In the genomic region with DNA sequence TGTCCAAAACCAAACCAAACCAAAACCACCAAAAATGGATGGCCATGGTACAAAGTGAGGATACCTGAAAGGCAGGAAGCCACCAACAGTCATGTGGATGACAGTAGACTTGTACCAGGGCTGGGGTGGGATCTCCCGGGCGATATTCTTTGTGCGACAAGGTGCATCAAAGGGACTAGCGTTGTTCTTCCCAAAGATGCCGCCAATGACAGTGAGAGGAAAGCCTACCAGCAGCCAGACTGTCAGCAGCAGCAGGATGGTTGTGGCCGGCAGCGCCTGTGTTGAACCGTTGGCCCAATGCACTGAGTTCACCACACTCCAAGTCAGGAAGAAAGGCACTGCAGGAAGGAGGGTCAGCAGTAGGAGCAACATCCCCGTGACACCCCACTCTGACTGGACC, we compare ENCODE assay signal across 24 mouse cellular contexts. TPM values are rescaled to one million over a fixed set of nuclear protein-coding genes. Genes with fewer than 3 reads are reported as not detected.
DNase-seq lines count a peak whose midpoint lies in the region; ATAC-seq and TF ChIP-seq lines count a peak whose summit lies in the region.
"Had no signal": no experiment of that assay in that cellular context is flagged by ENCODE, and none has a peak within 500 bp of the region (broad histone marks: within the 10 kb centered on the region; RNA-seq: fewer than 3 reads in every experiment).

A gene (minus strand): TSS at position 101 of the 400 bp plus-strand sequence.

- no peak for DNase-seq in testis, postnatal 14 days (ENCODE audit: low spot score)
- DNase-seq in left cerebral cortex, postnatal 10 days (ENCODE audit: extremely low spot score in 1 of 2, low spot score in 2 of 2), result no peak
- DNase-seq: adrenal gland, adult 8-10 months; adrenal gland, postnatal 14 days; adrenal gland, postnatal 36 days; cerebellum, adult 11 months; cerebellum, adult 18-20 months; cerebellum, adult 8-10 months; cerebellum, adult 9-11 months; cerebellum, postnatal 14 days; cerebellum, postnatal 36 days; embryo, embryonic 11 days; forebrain, postnatal 0 days had no signal

- H3K9me3 ChIP-seq in hindbrain, embryonic 13.5 days, result no peaks in the 10 kb centered on the region
- H3K9me3 ChIP-seq in hindbrain, embryonic 16.5 days (ENCODE audit: control insufficient read depth, low read length), result no peaks in the 10 kb centered on the region
- H3K9me3 ChIP-seq in ES-Bruce4 (replicated peaks; ENCODE audit: control insufficient read depth, insufficient read depth, low read length, poor library complexity, severe bottlenecking), result no peaks in the 10 kb centered on the region
- H3K9me3 ChIP-seq: embryonic facial prominence, embryonic 13.5 days; embryonic facial prominence, embryonic 15.5 days; forebrain, embryonic 15.5 days; G1E had no signal

- intact Hi-C loops in left cerebral cortex, postnatal 10 days (cut with DNase I), result no loop called here

- no peak within 1 kb of the TSS for H3K4me2 ChIP-seq in hindbrain, embryonic 13.5 days
- no peak within 1 kb of the TSS for H3K4me2 ChIP-seq in hindbrain, embryonic 16.5 days (ENCODE audit: low read length)
- H3K4me2 ChIP-seq: embryonic facial prominence, embryonic 15.5 days; forebrain, embryonic 15.5 days had no signal

- no peak for TF ChIP-seq POLR2A in testis, adult 2 months (IDR thresholded peaks at IDR 0.05; ENCODE audit: control insufficient read depth, low read depth, low read length)
- TF ChIP-seq POLR2A in ES-Bruce4 (IDR thresholded peaks at IDR 0.05; ENCODE audit: insufficient read depth, low read length), result no peak
- no peak for TF ChIP-seq POLR2A in embryonic fibroblast, embryonic 13.5 days (IDR thresholded peaks at IDR 0.05; ENCODE audit: low read depth, low read length)

- H3K9ac ChIP-seq in hindbrain, embryonic 13.5 days, result 0 out of 2 replicates have a peak within 1 kb of the TSS, but pooled peaks have one; percentile 24
- no peak within 1 kb of the TSS for H3K9ac ChIP-seq in hindbrain, embryonic 16.5 days (ENCODE audit: low read depth, low read length)
- no peak within 1 kb of the TSS for H3K9ac ChIP-seq in ES-Bruce4 (ENCODE audit: low read depth, poor library complexity, severe bottlenecking)
- H3K9ac ChIP-seq: embryonic facial prominence, embryonic 13.5 days; embryonic facial prominence, embryonic 15.5 days; forebrain, embryonic 15.5 days; forebrain, postnatal 0 days had no signal

- H3K27ac ChIP-seq in hindbrain, embryonic 13.5 days, result no peak within 1 kb of the TSS
- H3K27ac ChIP-seq in hindbrain, embryonic 16.5 days (ENCODE audit: low read depth, low read length), result no peak within 1 kb of the TSS
- no peak within 1 kb of the TSS for H3K27ac ChIP-seq in testis, adult 2 months (ENCODE audit: control insufficient read depth, insufficient read depth, low read depth, low read length)
- no peak within 1 kb of the TSS for H3K27ac ChIP-seq in ES-Bruce4 (ENCODE audit: insufficient read depth, low read length)
- H3K27ac ChIP-seq in embryonic fibroblast, embryonic 13.5 days (ENCODE audit: insufficient read depth, low read length), result no peak within 1 kb of the TSS
- H3K27ac ChIP-seq: embryonic facial prominence, embryonic 13.5 days; embryonic facial prominence, embryonic 15.5 days; forebrain, embryonic 15.5 days had no signal

- TF ChIP-seq CTCF in testis, adult 2 months (IDR thresholded peaks at IDR 0.05; ENCODE audit: control insufficient read depth, insufficient read depth, insufficient replicate concordance, low read depth, low read length), result no peak
- no peak for TF ChIP-seq CTCF in ES-Bruce4 (IDR thresholded peaks at IDR 0.05; ENCODE audit: low read depth, low read length)
- TF ChIP-seq CTCF in embryonic fibroblast, embryonic 13.5 days (IDR thresholded peaks at IDR 0.05; ENCODE audit: borderline replicate concordance, insufficient read depth, low read length), result no peak

- H3K27me3 ChIP-seq in hindbrain, embryonic 13.5 days, result no peaks in the 10 kb centered on the region
- H3K27me3 ChIP-seq in hindbrain, embryonic 16.5 days (replicated peaks; ENCODE audit: control insufficient read depth, insufficient read depth, low read length), result no peaks in the 10 kb centered on the region
- no peaks in the 10 kb centered on the region for H3K27me3 ChIP-seq in testis, adult 2 months (ENCODE audit: control insufficient read depth, insufficient read depth, low read length)
- no peaks in the 10 kb centered on the region for H3K27me3 ChIP-seq in ES-Bruce4 (ENCODE audit: control insufficient read depth, insufficient read depth, low read length, poor library complexity, severe bottlenecking)
- H3K27me3 ChIP-seq: embryonic facial prominence, embryonic 13.5 days; embryonic facial prominence, embryonic 15.5 days; forebrain, embryonic 15.5 days; Patski had no signal

- H3K36me3 ChIP-seq in hindbrain, embryonic 13.5 days, result peaks cover 68% of the 10 kb centered on the region
- peaks cover 27% of the 10 kb centered on the region for H3K36me3 ChIP-seq in hindbrain, embryonic 16.5 days (ENCODE audit: control insufficient read depth, insufficient read depth, low read length)
- peaks cover 5% of the 10 kb centered on the region for H3K36me3 ChIP-seq in testis, adult 2 months (ENCODE audit: control insufficient read depth, insufficient read depth, low read length)
- H3K36me3 ChIP-seq in ES-Bruce4 (ENCODE audit: control insufficient read depth, insufficient read depth, low read length, poor library complexity, severe bottlenecking), result peaks cover 11% of the 10 kb centered on the region

- TF ChIP-seq EP300 in ES-Bruce4 (IDR thresholded peaks at IDR 0.05; ENCODE audit: insufficient read depth, low read depth, low read length), result no peak

- no peak for ATAC-seq in hindbrain, embryonic 13.5 days (ENCODE audit: low FRiP score)
- no peak for ATAC-seq in hindbrain, embryonic 16.5 days
- ATAC-seq: activated CD4-positive, CD25-positive, alpha-beta regulatory T cell, adult 4 months; forebrain, embryonic 15.5 days; forebrain, postnatal 0 days; Patski had no signal

- H3K4me3 ChIP-seq in hindbrain, embryonic 13.5 days, result no peak within 1 kb of the TSS
- H3K4me3 ChIP-seq in hindbrain, embryonic 16.5 days (ENCODE audit: low read length), result no peak within 1 kb of the TSS
- peak within 1 kb of the TSS; percentile 29; the same call in 1 of the 2 replicates for H3K4me3 ChIP-seq in testis, adult 2 months (ENCODE audit: control insufficient read depth, low read depth, low read length)
- no peak within 1 kb of the TSS for H3K4me3 ChIP-seq in ES-Bruce4 (ENCODE audit: low read depth, low read length)
- H3K4me3 ChIP-seq in embryonic fibroblast, embryonic 13.5 days (ENCODE audit: insufficient read depth, low read length), result no peak within 1 kb of the TSS
- H3K4me3 ChIP-seq: embryonic facial prominence, embryonic 13.5 days; embryonic facial prominence, embryonic 15.5 days; forebrain, embryonic 15.5 days had no signal

- peaks cover 35% of the 10 kb centered on the region for H3K4me1 ChIP-seq in hindbrain, embryonic 13.5 days (replicated peaks)
- H3K4me1 ChIP-seq in hindbrain, embryonic 16.5 days (ENCODE audit: control insufficient read depth, insufficient read depth, low read depth, low read length), result peaks cover 18% of the 10 kb centered on the region
- peaks cover 9% of the 10 kb centered on the region for H3K4me1 ChIP-seq in testis, adult 2 months (ENCODE audit: control insufficient read depth, insufficient read depth, low read length)
- peaks cover 4% of the 10 kb centered on the region for H3K4me1 ChIP-seq in ES-Bruce4 (ENCODE audit: control insufficient read depth, insufficient read depth, low read length)
- 0 out of 2 replicates have a peak, but pooled peaks cover 4% of the 10 kb centered on the region for H3K4me1 ChIP-seq in embryonic fibroblast, embryonic 13.5 days (ENCODE audit: control insufficient read depth, insufficient read depth, low read length)

- WGBS in hindbrain, embryonic 13.5 days, result 94% methylated on average over 9 of the region's 9 CpGs
- WGBS in hindbrain, embryonic 16.5 days, result 96% methylated on average over 9 of the region's 9 CpGs

RNA-seq across cellular contexts. Expression of the gene that starts here (rescaled TPM):
- polyA plus RNA-seq in hindbrain, embryonic 13.5 days (2015; fragmentation: Nextera tagmentation; extraction: Ambion mirVana), result 2.2 and 2.8 TPM in 2 replicates
- 1.5 and 1.6 TPM in 2 replicates for polyA plus RNA-seq in hindbrain, embryonic 16.5 days (2015; fragmentation: Nextera tagmentation; extraction: Ambion mirVana)
- 1.9 and 2.1 TPM in 2 replicates for polyA plus RNA-seq in testis, adult 2 months (2012; rRNA removed)
- 9.8 and 14.1 TPM in 2 replicates for polyA plus RNA-seq in ES-Bruce4 (2011; ENCODE audit: insufficient read depth, insufficient read length, low read depth, missing spikeins)
- 13.1 and 22.2 TPM in 2 replicates for polyA plus RNA-seq in embryonic fibroblast, embryonic 13.5 days (2011; ENCODE audit: insufficient read length, low read depth, missing spikeins)
- total RNA-seq in left cerebral cortex, postnatal 10 days (2021), result 1 to 10 TPM; 3.2 to 5.5 TPM
- total RNA-seq: adrenal gland, postnatal 36 days had no signal
- polyA plus RNA-seq: activated CD4-positive, CD25-positive, alpha-beta regulatory T cell, adult 4 months had no signal
